Mouse (Mus musculus) myocyte (in vitro differentiated cells): ENCODE results near the gene Cdkl4.

ENCODE experiments used
- E2F4 ChIP-seq: IDR thresholded peaks from one replicate; pipeline ENCODE4 v1.6.1; 2011; ENCODE audit warnings: mild to moderate bottlenecking, control low read depth, moderate library complexity; ENCODE audit not compliant: insufficient read depth
- MAX ChIP-seq: IDR thresholded peaks from one replicate; pipeline ENCODE4 v1.6.1; 2011; ENCODE audit warnings: low read depth, mild to moderate bottlenecking, control low read depth
- MYOD1 ChIP-seq, 3 experiments: IDR thresholded peaks; one replicate each; pipeline ENCODE4 v1.6.1; 2011; ENCODE audit warnings: control low read depth in 2 of 3, low read depth in 2 of 3, mild to moderate bottlenecking in 2 of 3, moderate library complexity in 1 of 3; ENCODE audit not compliant: insufficient read length in 2 of 3, control insufficient read depth in 1 of 3
- MYOG ChIP-seq, 3 experiments: IDR thresholded peaks; one replicate each; pipeline ENCODE4 v1.6.1; 2011; ENCODE audit warnings: control low read depth in 2 of 3, low read depth in 2 of 3, mild to moderate bottlenecking in 2 of 3; ENCODE audit not compliant: insufficient read length in 2 of 3, control insufficient read depth in 1 of 3, insufficient read depth in 1 of 3
- POLR2A ChIP-seq: IDR thresholded peaks from one replicate; pipeline ENCODE4 v1.6.1; 2011; ENCODE audit warnings: low read depth, mild to moderate bottlenecking, control low read depth, moderate library complexity; ENCODE audit not compliant: insufficient read length
- USF1 ChIP-seq: IDR thresholded peaks from one replicate; pipeline ENCODE4 v1.6.1; 2011; ENCODE audit warnings: low read depth, mild to moderate bottlenecking, control low read depth, moderate library complexity

- TF ChIP-seq E2F4 = no peak
- TF ChIP-seq POLR2A = no peak
- no peak for TF ChIP-seq MYOG (IDR thresholded peaks at IDR 0.05; ENCODE audit: control insufficient read depth in 1 of 3, insufficient read depth in 1 of 3, insufficient read length in 2 of 3, low read depth in 2 of 3)
- TF ChIP-seq USF1 = no peak
- no peak for TF ChIP-seq MYOD1 (IDR thresholded peaks at IDR 0.05; ENCODE audit: control insufficient read depth in 1 of 3, insufficient read length in 2 of 3, low read depth in 2 of 3)
- no peak for TF ChIP-seq MAX
Measured at GRCm38 (mm10) chr17:80553318-80554270, 24.0 kb downstream of the Cdkl4 start.
